ENCODE assay signal across 27 mouse cellular contexts in the genomic region with DNA sequence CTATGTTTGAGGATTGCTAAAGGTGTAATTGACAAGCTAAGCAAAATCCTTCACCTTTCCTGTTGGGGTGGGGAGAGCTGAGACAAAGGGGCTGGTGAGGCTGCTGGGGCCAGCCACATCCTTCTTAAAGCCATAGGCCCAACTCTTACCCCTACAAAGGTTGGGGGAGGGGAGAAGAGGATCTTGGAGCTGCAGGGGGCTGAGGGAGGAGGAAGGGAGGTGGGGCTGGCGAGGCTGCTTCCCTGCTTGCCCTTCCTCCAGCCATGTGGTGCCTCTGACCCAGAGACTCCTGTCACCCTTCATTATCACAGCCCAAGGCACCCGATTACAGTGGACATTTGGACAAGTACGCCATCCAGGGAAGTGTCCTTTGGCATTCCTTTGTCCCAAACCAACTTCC. TPM values are rescaled to one million over a fixed set of nuclear protein-coding genes. Genes with fewer than 3 reads are reported as not detected.
DNase-seq lines count a peak whose midpoint lies in the region; ATAC-seq and TF ChIP-seq lines count a peak whose summit lies in the region.
"Had no signal": no experiment of that assay in that cellular context is flagged by ENCODE, and none has a peak within 500 bp of the region (broad histone marks: within the 10 kb centered on the region; RNA-seq: fewer than 3 reads in every experiment).

No protein-coding gene starts in this region.

- peaks cover 4% of the 10 kb centered on the region; the same call in 1 of the 2 replicates for H3K27me3 ChIP-seq in hindbrain, embryonic 11.5 days (ENCODE audit: control insufficient read depth, insufficient read depth, low read length)
- no peaks in the 10 kb centered on the region for H3K27me3 ChIP-seq in hindbrain, postnatal 0 days (ENCODE audit: insufficient read depth, low read length)
- H3K27me3 ChIP-seq in E14TG2a.4 (ENCODE audit: insufficient read depth, low read length) = peaks cover 37% of the 10 kb centered on the region
- peaks cover 23% of the 10 kb centered on the region for H3K27me3 ChIP-seq in embryonic facial prominence, embryonic 10.5 days (replicated peaks; ENCODE audit: low read depth, poor library complexity, severe bottlenecking)
- H3K27me3 ChIP-seq in stomach, postnatal 0 days (ENCODE audit: control insufficient read depth, insufficient read depth, low read length) = no peaks in the 10 kb centered on the region
- H3K27me3 ChIP-seq: intestine, embryonic 15.5 days; kidney, embryonic 15.5 days; stomach, embryonic 15.5 days had no signal

- H3K9ac ChIP-seq in hindbrain, embryonic 11.5 days (ENCODE audit: low read depth, low read length) = no peak overlapping the region
- no peak overlapping the region for H3K9ac ChIP-seq in hindbrain, postnatal 0 days (replicated peaks; ENCODE audit: low read length)
- H3K9ac ChIP-seq in stomach, postnatal 0 days (ENCODE audit: low read length) = no peak overlapping the region
- H3K9ac ChIP-seq: forebrain, embryonic 12.5 days; heart, embryonic 13.5 days; intestine, embryonic 15.5 days; kidney, embryonic 15.5 days; liver, embryonic 13.5 days; lung, embryonic 14.5 days; midbrain, embryonic 12.5 days; stomach, embryonic 15.5 days had no signal

- peak; percentile 20 for DNase-seq in hindbrain, embryonic 11.5 days (ENCODE audit: low spot score)
- DNase-seq in hindbrain, postnatal 0 days (ENCODE audit: low spot score) = no peak
- DNase-seq in R1 (ENCODE audit: low read depth, low spot score) = peak; percentile 91
- no peak for DNase-seq in embryonic facial prominence, embryonic 10.5 days (ENCODE audit: low spot score)
- DNase-seq in stomach, postnatal 0 days (ENCODE audit: low spot score) = no peak
- DNase-seq in kidney, adult 11 months = no peak
- DNase-seq in urinary bladder, postnatal 10 days (ENCODE audit: low spot score) = no peak
- DNase-seq: adrenal gland, postnatal 14 days; cerebellum, adult 11-12 months; heart, postnatal 36 days; kidney, postnatal 4 days; layer of hippocampus, adult 9-11 months; liver, embryonic 13.5 days; lung, embryonic 14.5 days; lung, postnatal 36 days had no signal

- TF ChIP-seq CTCF in hindbrain, postnatal 0 days (IDR thresholded peaks at IDR 0.05; ENCODE audit: low read depth) = no peak
- no peak for TF ChIP-seq CTCF in E14TG2a.4 (conservative IDR thresholded peaks at IDR 0.05; ENCODE audit: low read length)
- no peak for TF ChIP-seq CTCF in stomach, postnatal 0 days (IDR thresholded peaks at IDR 0.05; ENCODE audit: low read depth)

- H3K4me3 ChIP-seq in hindbrain, embryonic 11.5 days (ENCODE audit: low read depth, low read length) = no peak overlapping the region
- H3K4me3 ChIP-seq in hindbrain, postnatal 0 days (ENCODE audit: low read length) = no peak overlapping the region
- H3K4me3 ChIP-seq in E14TG2a.4 (replicated peaks; ENCODE audit: low read length) = peak overlapping the region; percentile 97
- H3K4me3 ChIP-seq in embryonic facial prominence, embryonic 10.5 days = no peak overlapping the region
- H3K4me3 ChIP-seq in stomach, postnatal 0 days (ENCODE audit: low read depth, low read length) = no peak overlapping the region
- H3K4me3 ChIP-seq: forebrain, embryonic 12.5 days; heart, embryonic 13.5 days; intestine, embryonic 15.5 days; midbrain, embryonic 12.5 days; stomach, embryonic 15.5 days had no signal

- TF ChIP-seq EP300 in stomach, postnatal 0 days (optimal IDR thresholded peaks at IDR 0.05) = no peak

- no peak for ATAC-seq in hindbrain, embryonic 11.5 days (ENCODE audit: low FRiP score)
- no peak for ATAC-seq in hindbrain, postnatal 0 days
- no peak for ATAC-seq in stomach, postnatal 0 days (ENCODE audit: low FRiP score, low TSS enrichment)
- ATAC-seq: intestine, embryonic 15.5 days had no signal

- no peak overlapping the region for H3K27ac ChIP-seq in hindbrain, embryonic 11.5 days (ENCODE audit: low read depth, low read length)
- no peak overlapping the region for H3K27ac ChIP-seq in hindbrain, postnatal 0 days
- H3K27ac ChIP-seq in embryonic facial prominence, embryonic 10.5 days (replicated peaks) = peak overlapping the region; percentile 52; the same call in 1 of the 2 replicates
- H3K27ac ChIP-seq in stomach, postnatal 0 days (replicated peaks) = no peak overlapping the region
- H3K27ac ChIP-seq: forebrain, embryonic 12.5 days; heart, embryonic 13.5 days; intestine, embryonic 15.5 days; kidney, embryonic 15.5 days; liver, embryonic 13.5 days; midbrain, embryonic 12.5 days; stomach, embryonic 15.5 days had no signal

- H3K4me1 ChIP-seq in hindbrain, embryonic 11.5 days (replicated peaks; ENCODE audit: control insufficient read depth, insufficient read depth, low read length) = no peaks in the 10 kb centered on the region
- H3K4me1 ChIP-seq in hindbrain, postnatal 0 days (ENCODE audit: insufficient read depth, low read length) = peaks cover 16% of the 10 kb centered on the region
- H3K4me1 ChIP-seq in E14TG2a.4 (replicated peaks; ENCODE audit: low read depth, low read length) = peaks cover 73% of the 10 kb centered on the region
- H3K4me1 ChIP-seq in embryonic facial prominence, embryonic 10.5 days = peaks cover 42% of the 10 kb centered on the region
- no peaks in the 10 kb centered on the region; the same call in 1 of the 2 replicates for H3K4me1 ChIP-seq in stomach, postnatal 0 days (replicated peaks; ENCODE audit: control insufficient read depth, insufficient read depth)

- no peak overlapping the region for H3K4me2 ChIP-seq in hindbrain, embryonic 11.5 days (replicated peaks; ENCODE audit: low read depth, low read length)
- no peak overlapping the region for H3K4me2 ChIP-seq in hindbrain, postnatal 0 days (ENCODE audit: low read depth, low read length)
- no peak overlapping the region for H3K4me2 ChIP-seq in stomach, postnatal 0 days (replicated peaks; ENCODE audit: low read depth)
- H3K4me2 ChIP-seq: heart, embryonic 13.5 days; intestine, embryonic 15.5 days; lung, embryonic 14.5 days; stomach, embryonic 15.5 days had no signal

- no peaks in the 10 kb centered on the region for H3K36me3 ChIP-seq in hindbrain, embryonic 11.5 days (ENCODE audit: control insufficient read depth, insufficient read depth, low read length)
- no peaks in the 10 kb centered on the region for H3K36me3 ChIP-seq in hindbrain, postnatal 0 days (ENCODE audit: insufficient read depth, low read length)
- peaks cover 55% of the 10 kb centered on the region for H3K36me3 ChIP-seq in E14TG2a.4 (ENCODE audit: insufficient read depth, low read length)
- H3K36me3 ChIP-seq in embryonic facial prominence, embryonic 10.5 days (replicated peaks) = peaks cover 9% of the 10 kb centered on the region; the same call in 1 of the 2 replicates
- no peaks in the 10 kb centered on the region for H3K36me3 ChIP-seq in stomach, postnatal 0 days (ENCODE audit: control insufficient read depth, insufficient read depth, low read length)
- H3K36me3 ChIP-seq: forebrain, embryonic 12.5 days; heart, embryonic 13.5 days; intestine, embryonic 15.5 days; kidney, embryonic 15.5 days; liver, embryonic 13.5 days; midbrain, embryonic 12.5 days; stomach, embryonic 15.5 days had no signal

- no peaks in the 10 kb centered on the region for H3K9me3 ChIP-seq in hindbrain, embryonic 11.5 days (ENCODE audit: control insufficient read depth, low read length)
- H3K9me3 ChIP-seq in hindbrain, postnatal 0 days (ENCODE audit: low read length) = no peaks in the 10 kb centered on the region
- H3K9me3 ChIP-seq in E14TG2a.4 (ENCODE audit: low read length) = no peaks in the 10 kb centered on the region
- H3K9me3 ChIP-seq in embryonic facial prominence, embryonic 10.5 days = no peaks in the 10 kb centered on the region
- no peaks in the 10 kb centered on the region for H3K9me3 ChIP-seq in stomach, postnatal 0 days (ENCODE audit: control insufficient read depth, low read length)
- H3K9me3 ChIP-seq: forebrain, embryonic 12.5 days; heart, embryonic 13.5 days; intestine, embryonic 15.5 days; kidney, embryonic 15.5 days; liver, embryonic 13.5 days; midbrain, embryonic 12.5 days; stomach, embryonic 15.5 days had no signal

- WGBS in hindbrain, embryonic 11.5 days = 31% methylated on average over 3 of the region's 3 CpGs
- WGBS in hindbrain, postnatal 0 days = 55% methylated on average over 3 of the region's 3 CpGs
- WGBS in embryonic facial prominence, embryonic 10.5 days = 31% methylated on average over 3 of the region's 3 CpGs
- 75% methylated on average over 3 of the region's 3 CpGs for WGBS in stomach, postnatal 0 days

RNA-seq across cellular contexts. Expression of gene Dnmt3b, which starts 2.4 kb away (rescaled TPM):
- polyA plus RNA-seq in hindbrain, embryonic 11.5 days (2014; fragmentation: Nextera tagmentation; extraction: Ambion mirVana) = 9.9 and 10.3 TPM in 2 replicates
- 2.5 and 2.9 TPM in 2 replicates for total RNA-seq in hindbrain, postnatal 0 days (2014; rRNA removed)
- 2.7 and 2.8 TPM in 2 replicates for polyA plus RNA-seq in hindbrain, postnatal 0 days (2015; fragmentation: Nextera tagmentation; extraction: Ambion mirVana)
- 26.5 and 30.2 TPM in 2 replicates for polyA plus RNA-seq in embryonic facial prominence, embryonic 10.5 days (2016; fragmentation: Nextera tagmentation; extraction: Ambion mirVana)
- 2.6 and 3.0 TPM in 2 replicates for polyA plus RNA-seq in stomach, postnatal 0 days (2015; fragmentation: Nextera tagmentation; extraction: Ambion mirVana)

RNA-seq across cellular contexts. Expression of gene Commd7, which starts 19.1 kb away (rescaled TPM):
- 60.0 and 65.6 TPM in 2 replicates for polyA plus RNA-seq in hindbrain, embryonic 11.5 days (2014; fragmentation: Nextera tagmentation; extraction: Ambion mirVana)
- 21.2 and 25.7 TPM in 2 replicates for total RNA-seq in hindbrain, postnatal 0 days (2014; rRNA removed)
- 88.0 and 93.4 TPM in 2 replicates for polyA plus RNA-seq in hindbrain, postnatal 0 days (2015; fragmentation: Nextera tagmentation; extraction: Ambion mirVana)
- 72.2 and 74.3 TPM in 2 replicates for polyA plus RNA-seq in embryonic facial prominence, embryonic 10.5 days (2016; fragmentation: Nextera tagmentation; extraction: Ambion mirVana)
- polyA plus RNA-seq in stomach, postnatal 0 days (2015; fragmentation: Nextera tagmentation; extraction: Ambion mirVana) = 68.1 and 70.1 TPM in 2 replicates

RNA-seq across cellular contexts. Expression of gene Dnmt3c, which starts 44.8 kb away (rescaled TPM):
- polyA plus RNA-seq in hindbrain, embryonic 11.5 days (2014; fragmentation: Nextera tagmentation; extraction: Ambion mirVana) = 0.10 TPM in 1 of 2 replicates, not detected in the other
- total RNA-seq in hindbrain, postnatal 0 days (2014; rRNA removed) = not detected in 2 replicates
- 0.10 TPM in 1 of 2 replicates, not detected in the other for polyA plus RNA-seq in hindbrain, postnatal 0 days (2015; fragmentation: Nextera tagmentation; extraction: Ambion mirVana)
- not detected in 2 replicates for polyA plus RNA-seq in embryonic facial prominence, embryonic 10.5 days (2016; fragmentation: Nextera tagmentation; extraction: Ambion mirVana)
- polyA plus RNA-seq in stomach, postnatal 0 days (2015; fragmentation: Nextera tagmentation; extraction: Ambion mirVana) = not detected in 2 replicates
- total RNA-seq: adrenal gland, postnatal 14 days; gastrocnemius, adult 8-10 months; granulocyte monocyte progenitor cell, adult 5-6 weeks; heart, postnatal 36 days; left cerebral cortex, adult 8-10 months had no signal
- polyA plus RNA-seq: forebrain, embryonic 12.5 days; heart, embryonic 13.5 days; kidney, embryonic 15.5 days; limb, embryonic 11.5 days; midbrain, embryonic 12.5 days; neural tube, embryonic 14.5 days had no signal

Comparison
In these comparisons a context has a peak if more than half of its experiments do, and no peak if none do; other contexts are left out.
1. DNase-seq: peak in hindbrain, embryonic 11.5 days (single experiment) and R1 (single experiment); none in hindbrain, postnatal 0 days (single experiment), embryonic facial prominence, embryonic 10.5 days (single experiment), stomach, postnatal 0 days (single experiment), kidney, adult 11 months (single experiment) and urinary bladder, postnatal 10 days (single experiment).